Mouse (Mus musculus) liver, adult 2 months (tissue): ENCODE measurements around the gene Unc45b.
A peak's percentile ranks its signal among the peaks of the same experiment; 100 is the strongest.

ENCODE experiments used
- CTCF ChIP-seq: fragments of 200-500 bp; IDR thresholded peaks from 2 replicates; pipeline ENCODE4 v1.5.1; 2011; ENCODE audit warnings: low read depth, low read length, control low read depth
- POLR2A ChIP-seq: fragments of 200-500 bp; IDR thresholded peaks from 2 replicates; pipeline ENCODE4 v1.6.1; 2011; ENCODE audit warnings: low read length, control low read depth; ENCODE audit not compliant: insufficient read depth; ENCODE audit errors: extremely low read depth

DNA sequence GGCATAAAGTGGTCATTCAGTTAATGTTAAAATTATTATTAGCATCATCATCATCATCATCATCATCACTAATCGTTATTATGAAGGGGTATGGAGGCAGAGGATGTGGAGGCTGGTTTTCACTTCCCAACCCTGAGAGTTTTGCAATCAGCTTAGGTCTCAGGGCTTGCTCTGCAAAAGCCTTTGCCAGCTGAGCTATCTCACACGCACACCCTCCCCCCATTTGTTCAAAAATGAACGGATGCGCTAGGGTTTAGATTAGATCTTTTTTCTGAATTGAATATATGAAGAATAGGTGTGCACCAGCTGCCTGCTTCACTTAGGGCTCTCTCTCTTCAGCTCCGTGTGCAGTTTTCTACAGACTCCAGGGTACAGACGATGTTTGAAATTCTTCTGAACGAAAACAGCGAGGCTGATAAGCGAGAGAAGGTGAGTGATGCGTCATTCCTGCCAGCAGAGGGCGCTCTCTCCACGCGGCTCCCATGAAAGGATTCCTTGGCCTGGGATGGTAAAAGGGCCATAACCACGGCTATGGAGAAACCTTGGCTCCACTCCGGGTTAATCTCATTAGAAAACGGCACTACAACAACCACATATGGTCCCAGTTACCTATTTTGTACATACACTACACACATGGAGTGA, 4.5 kb downstream of the Unc45b start:
- TF ChIP-seq CTCF, result peak; percentile 99
- TF ChIP-seq POLR2A, result no peak
